Mouse (Mus musculus): ENCODE data around the gene Lpcat4. TPM values are rescaled to one million over a fixed set of nuclear protein-coding genes. Genes with fewer than 3 reads are reported as not detected.
A peak's percentile ranks its signal among the peaks of the same experiment; 100 is the strongest.

Lpcat4 gene
- total and polyA plus RNA-seq, 3 experiments: 12.3 to 75.2 (median 17.2) TPM

- TF ChIP-seq PAX5 (IDR thresholded peaks at IDR 0.05; ENCODE audit: low read length) (no peak), ZMIZ1 (IDR thresholded peaks at IDR 0.05; ENCODE audit: low read depth, low read length) (peak; percentile 85), UBTF (IDR thresholded peaks at IDR 0.05; ENCODE audit: low read depth, low read length) (no peak), MYC (IDR thresholded peaks at IDR 0.05; ENCODE audit: low read depth, low read length) (peak; percentile 96), CTCF (conservative IDR thresholded peaks at IDR 0.05 in 1 of 2, IDR thresholded peaks at IDR 0.05 in 1 of 2; ENCODE audit: low read depth in 2 of 2, low read length in 2 of 2) (peak; percentile 84 to 86), MAX (IDR thresholded peaks at IDR 0.05; ENCODE audit: low read length) (peak; percentile 96), NELFE (IDR thresholded peaks at IDR 0.05; ENCODE audit: low read depth, low read length) (peak; percentile 99), USF1 (IDR thresholded peaks at IDR 0.05; ENCODE audit: low read depth, low read length) (peak; percentile 19; the same call in 1 of the 2 replicates), ETS1 (conservative IDR thresholded peaks at IDR 0.05; ENCODE audit: low read depth, low read length) (no peak), ZNF384 (IDR thresholded peaks at IDR 0.05; ENCODE audit: low read depth, low read length) (no peak), IRF4 (IDR thresholded peaks at IDR 0.05; ENCODE audit: low read depth, low read length) (peak; percentile 61), JUND (conservative IDR thresholded peaks at IDR 0.05; ENCODE audit: low read depth, low read length) (0 out of 2 replicates have a peak, but pooled peaks have one; percentile 54), EP300 (IDR thresholded peaks at IDR 0.05; ENCODE audit: low read length) (no peak), SIN3A (IDR thresholded peaks at IDR 0.05; ENCODE audit: low read length) (peak; percentile 96), MAFK (IDR thresholded peaks at IDR 0.05; ENCODE audit: insufficient replicate concordance, low read length) (no peak)
Observed at GRCm38 (mm10) chr2:112261748-112262653, 22.7 kb downstream of the Lpcat4 start, which contains the start of gene Nop10 (continued).

- DNase-seq (ENCODE audit: extremely low read depth): peak; percentile 58
- Histone ChIP-seq H3K36me3 (replicated peaks in 1 of 2; ENCODE audit: control insufficient read depth in 1 of 2, insufficient read depth in 1 of 2, low read length in 1 of 2) (peaks cover 0 to 14% of the 10 kb centered on the region in 2 experiments), H3K4me1 (ENCODE audit: control insufficient read depth in 1 of 2, insufficient read depth in 2 of 2) (peaks cover 2 to 28% of the 10 kb centered on the region in 2 experiments; a peak in 2 of 4 replicates), H3K27ac (ENCODE audit: insufficient read depth, low read depth) (peak overlapping the region; percentile 8; the same call in 1 of the 2 replicates), H3K4me2 (ENCODE audit: insufficient read depth, low read depth, poor library complexity, severe bottlenecking) (peak overlapping the region; percentile 97), H3K27me3 (replicated peaks) (no peaks in the 10 kb centered on the region), H3K9ac (ENCODE audit: insufficient read depth, low read depth) (peak overlapping the region; percentile 66), H3K9me3 (replicated peaks; ENCODE audit: low read length) (no peaks in the 10 kb centered on the region), H3K4me3 (replicated peaks in 1 of 3; ENCODE audit: low read depth in 2 of 3, low read length in 2 of 3, poor library complexity in 1 of 3) (peak overlapping the region; percentile 64 to 85 (median 74)), H3K79me2 (replicated peaks; ENCODE audit: control insufficient read depth, extremely low read depth, insufficient read depth, poor library complexity, severe bottlenecking) (peaks cover 35% of the 10 kb centered on the region)
- in situ Hi-C loops (cut with MboI; ENCODE audit: low pct_ligation_motif_present, low pct_unique_long_range_greater_than_20kb, low sequenced_read_pairs) (loop anchor here (10.0 kb wide), 2 partner anchors 102 to 212 kb away; partner anchors contain the start of gene Emc4), dilution Hi-C loops (cut with MboI; ENCODE audit: extremely low pct_ligation_motif_present, extremely low pct_unique_long_range_greater_than_20kb, low sequenced_read_pairs) (no loop called here)
- TF ChIP-seq ZKSCAN1 (IDR thresholded peaks at IDR 0.05; ENCODE audit: borderline replicate concordance, low read depth, low read length) (no peak), GABPA (IDR thresholded peaks at IDR 0.05; ENCODE audit: insufficient replicate concordance, low read depth, low read length) (no peak), USF1 (IDR thresholded peaks at IDR 0.05; ENCODE audit: low read depth, low read length) (no peak), KAT2A (IDR thresholded peaks at IDR 0.05; ENCODE audit: insufficient replicate concordance, low read length) (no peak), IRF4 (IDR thresholded peaks at IDR 0.05; ENCODE audit: low read depth, low read length) (no peak), TCF12 (IDR thresholded peaks at IDR 0.05; ENCODE audit: low read depth, low read length) (no peak), CTCF (conservative IDR thresholded peaks at IDR 0.05 in 1 of 2, IDR thresholded peaks at IDR 0.05 in 1 of 2; ENCODE audit: low read depth in 2 of 2, low read length in 2 of 2) (peak in 1 of 2 experiments; percentile 69; a peak in 2 of 4 replicates), NELFE (IDR thresholded peaks at IDR 0.05; ENCODE audit: low read depth, low read length) (no peak), SIN3A (IDR thresholded peaks at IDR 0.05; ENCODE audit: low read length) (no peak), MAFK (IDR thresholded peaks at IDR 0.05; ENCODE audit: insufficient replicate concordance, low read length) (no peak), SMC3 (IDR thresholded peaks at IDR 0.05; ENCODE audit: low read depth, low read length) (peak; percentile 44), MXI1 (IDR thresholded peaks at IDR 0.05; ENCODE audit: low read depth, low read length) (0 out of 2 replicates have a peak, but pooled peaks have one; percentile 33), CHD1 (IDR thresholded peaks at IDR 0.05; ENCODE audit: low read depth, low read length) (no peak), NRF1 (IDR thresholded peaks at IDR 0.05; ENCODE audit: low read depth, low read length) (no peak), POLR2AphosphoS2 (IDR thresholded peaks at IDR 0.05; ENCODE audit: low read depth, low read length) (no peak), MYC (IDR thresholded peaks at IDR 0.05; ENCODE audit: low read depth, low read length) (no peak), HCFC1 (IDR thresholded peaks at IDR 0.05; ENCODE audit: low read depth, low read length) (no peak), BHLHE40 (IDR thresholded peaks at IDR 0.05; ENCODE audit: low read depth, low read length) (no peak), ETS1 (conservative IDR thresholded peaks at IDR 0.05; ENCODE audit: low read depth, low read length) (no peak), JUND (conservative IDR thresholded peaks at IDR 0.05; ENCODE audit: low read depth, low read length) (no peak), JUN (IDR thresholded peaks at IDR 0.05; ENCODE audit: insufficient read depth, low read depth, low read length) (no peak), EP300 (IDR thresholded peaks at IDR 0.05; ENCODE audit: low read length) (no peak), ELF1 (IDR thresholded peaks at IDR 0.05; ENCODE audit: low read depth, low read length) (no peak), UBTF (IDR thresholded peaks at IDR 0.05; ENCODE audit: low read depth, low read length) (no peak), CHD2 (IDR thresholded peaks at IDR 0.05; ENCODE audit: low read length) (no peak), ZC3H11A (IDR thresholded peaks at IDR 0.05; ENCODE audit: low read depth, low read length) (no peak), RAD21 (IDR thresholded peaks at IDR 0.05; ENCODE audit: low read depth, low read length) (peak; percentile 65), MAX (IDR thresholded peaks at IDR 0.05; ENCODE audit: low read length) (no peak)
Observed at GRCm38 (mm10) chr2:112262779-112263295, 23.6 kb downstream of the Lpcat4 start.

Data from CH12.LX (cell line).